ENCODE assay signal across 8 mouse cellular contexts in the genomic region with DNA sequence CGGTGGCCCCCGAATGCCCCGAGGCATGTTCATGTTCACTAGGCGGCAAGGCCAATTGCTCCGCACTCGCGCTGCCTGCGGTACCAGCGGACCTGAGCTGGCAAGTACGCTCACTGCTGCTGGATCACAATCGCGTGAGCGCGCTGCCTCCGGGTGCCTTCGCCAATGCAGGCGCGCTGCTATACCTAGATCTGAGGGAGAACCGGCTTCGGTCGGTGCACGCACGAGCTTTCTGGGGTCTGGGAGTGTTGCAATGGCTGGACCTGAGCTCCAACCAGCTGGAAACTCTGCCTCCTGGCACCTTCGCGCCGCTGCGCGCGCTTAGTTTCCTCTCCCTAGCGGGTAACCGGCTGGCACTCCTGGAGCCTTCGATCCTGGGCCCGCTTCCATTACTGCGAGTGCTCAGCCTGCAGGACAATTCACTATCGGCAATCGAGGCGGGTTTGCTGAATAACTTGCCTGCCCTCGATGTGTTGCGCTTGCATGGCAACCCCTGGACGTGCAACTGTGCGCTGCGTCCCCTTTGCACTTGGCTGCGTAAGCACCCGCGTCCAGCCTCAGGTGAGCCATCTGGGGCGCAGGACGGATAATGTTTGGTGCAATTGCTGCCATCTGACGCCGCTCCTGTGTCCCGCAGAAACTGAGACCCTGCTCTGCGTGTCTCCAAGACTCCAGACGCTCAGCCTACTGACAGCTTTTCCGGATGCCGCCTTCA. TPM values are rescaled to one million over a fixed set of nuclear protein-coding genes. Genes with fewer than 3 reads are reported as not detected.
A peak's percentile ranks its signal among the peaks of the same experiment; 100 is the strongest.
DNase-seq lines count a peak whose midpoint lies in the region; ATAC-seq and TF ChIP-seq lines count a peak whose summit lies in the region.

No protein-coding gene starts in this region.

- peak overlapping the region; percentile 19; the same call in 1 of the 2 replicates for H3K4me2 ChIP-seq in lung, embryonic 14.5 days
- H3K4me2 ChIP-seq in hindbrain, embryonic 13.5 days = peak overlapping the region; percentile 52

- intact Hi-C loops in gastrocnemius, postnatal 14 days (cut with DNase I; ENCODE audit: low total_unique reads) = no loop called here

- 3% methylated on average over 54 of the region's 54 CpGs for WGBS in lung, embryonic 14.5 days
- WGBS in hindbrain, embryonic 13.5 days = 2% methylated on average over 54 of the region's 54 CpGs
- 2% methylated on average over 54 of the region's 54 CpGs for WGBS in limb, embryonic 10.5 days

- no peak for ATAC-seq in lung, embryonic 14.5 days (ENCODE audit: insufficient read depth)
- 0 out of 2 replicates have a peak, but pooled peaks have one; percentile 25 for ATAC-seq in hindbrain, embryonic 13.5 days (ENCODE audit: low FRiP score)

- TF ChIP-seq CTCF in lung, embryonic 14.5 days (IDR thresholded peaks at IDR 0.05; ENCODE audit: low read depth) = no peak

- H3K36me3 ChIP-seq in lung, embryonic 14.5 days (ENCODE audit: insufficient read depth) = peaks cover 11% of the 10 kb centered on the region
- H3K36me3 ChIP-seq in hindbrain, embryonic 13.5 days = peaks cover 24% of the 10 kb centered on the region
- H3K36me3 ChIP-seq in limb, embryonic 10.5 days = peaks cover 16% of the 10 kb centered on the region

- H3K27me3 ChIP-seq in lung, embryonic 14.5 days (ENCODE audit: insufficient read depth, low read length) = peaks cover 58% of the 10 kb centered on the region
- H3K27me3 ChIP-seq in hindbrain, embryonic 13.5 days = peaks cover 87% of the 10 kb centered on the region
- peaks cover 94% of the 10 kb centered on the region for H3K27me3 ChIP-seq in limb, embryonic 10.5 days (ENCODE audit: low read depth, poor library complexity, severe bottlenecking)

- no peak for DNase-seq in lung, embryonic 14.5 days
- DNase-seq in lung, postnatal 25 days (ENCODE audit: low spot score) = no peak
- DNase-seq in cerebellum, adult 9-11 months = peak; percentile 85
- peak; percentile 41 for DNase-seq in limb, embryonic 10.5 days (ENCODE audit: low spot score)
- peak; percentile 79 for DNase-seq in right cerebral cortex, postnatal 25 days
- no peak for DNase-seq in embryo, embryonic 10.5 days (ENCODE audit: low spot score)
- DNase-seq in gastrocnemius, postnatal 14 days = no peak

- H3K4me3 ChIP-seq in lung, embryonic 14.5 days (ENCODE audit: low read depth, low read length) = peak overlapping the region; percentile 12; the same call in 1 of the 2 replicates
- peak overlapping the region; percentile 29 for H3K4me3 ChIP-seq in hindbrain, embryonic 13.5 days
- peak overlapping the region; percentile 22 for H3K4me3 ChIP-seq in limb, embryonic 10.5 days

- H3K9ac ChIP-seq in lung, embryonic 14.5 days = no peak overlapping the region
- H3K9ac ChIP-seq in hindbrain, embryonic 13.5 days = peak overlapping the region; percentile 51

- no peak overlapping the region for H3K27ac ChIP-seq in lung, embryonic 14.5 days (ENCODE audit: low read depth)
- H3K27ac ChIP-seq in hindbrain, embryonic 13.5 days = no peak overlapping the region
- H3K27ac ChIP-seq in limb, embryonic 10.5 days = no peak overlapping the region

- no peaks in the 10 kb centered on the region for H3K9me3 ChIP-seq in lung, embryonic 14.5 days (ENCODE audit: low read depth, low read length)
- no peaks in the 10 kb centered on the region for H3K9me3 ChIP-seq in hindbrain, embryonic 13.5 days
- H3K9me3 ChIP-seq in limb, embryonic 10.5 days (replicated peaks) = no peaks in the 10 kb centered on the region

- 0 out of 2 replicates have a peak, but pooled peaks cover 2% of the 10 kb centered on the region for H3K4me1 ChIP-seq in lung, embryonic 14.5 days (ENCODE audit: insufficient read depth)
- peaks cover 42% of the 10 kb centered on the region for H3K4me1 ChIP-seq in hindbrain, embryonic 13.5 days (replicated peaks)
- H3K4me1 ChIP-seq in limb, embryonic 10.5 days = peaks cover 27% of the 10 kb centered on the region

RNA-seq across cellular contexts. Expression of gene Lrrc26, which starts 0.5 kb away (rescaled TPM):
- polyA plus RNA-seq in lung, embryonic 14.5 days (2014; fragmentation: Nextera tagmentation; extraction: Ambion mirVana) = 0.46 and 0.89 TPM in 2 replicates
- 0.22 TPM in 1 of 2 replicates, not detected in the other for polyA plus RNA-seq in hindbrain, embryonic 13.5 days (2015; fragmentation: Nextera tagmentation; extraction: Ambion mirVana)
- polyA plus RNA-seq in limb, embryonic 10.5 days (2016; fragmentation: Nextera tagmentation; extraction: Ambion mirVana) = not detected in 2 replicates
- total RNA-seq in gastrocnemius, postnatal 14 days (2021) = not detected

RNA-seq across cellular contexts. Expression of gene Tmem210, which starts 2.3 kb away (rescaled TPM):
- not detected in 2 replicates for polyA plus RNA-seq in lung, embryonic 14.5 days (2014; fragmentation: Nextera tagmentation; extraction: Ambion mirVana)
- polyA plus RNA-seq in hindbrain, embryonic 13.5 days (2015; fragmentation: Nextera tagmentation; extraction: Ambion mirVana) = not detected in 2 replicates
- not detected in 2 replicates for polyA plus RNA-seq in limb, embryonic 10.5 days (2016; fragmentation: Nextera tagmentation; extraction: Ambion mirVana)
- total RNA-seq in gastrocnemius, postnatal 14 days (2021) = not detected

RNA-seq across cellular contexts. Expression of gene Anapc2, which starts 18.0 kb away (rescaled TPM):
- 109 and 119 TPM in 2 replicates for polyA plus RNA-seq in lung, embryonic 14.5 days (2014; fragmentation: Nextera tagmentation; extraction: Ambion mirVana)
- polyA plus RNA-seq in hindbrain, embryonic 13.5 days (2015; fragmentation: Nextera tagmentation; extraction: Ambion mirVana) = 143 TPM in 2 replicates
- 138 and 153 TPM in 2 replicates for polyA plus RNA-seq in limb, embryonic 10.5 days (2016; fragmentation: Nextera tagmentation; extraction: Ambion mirVana)
- total RNA-seq in gastrocnemius, postnatal 14 days (2021) = 10 to 100 TPM; 29.7 to 31.0 TPM

RNA-seq across cellular contexts. Expression of gene Ssna1, which starts 18.0 kb away (rescaled TPM):
- 217 and 229 TPM in 2 replicates for polyA plus RNA-seq in lung, embryonic 14.5 days (2014; fragmentation: Nextera tagmentation; extraction: Ambion mirVana)
- polyA plus RNA-seq in hindbrain, embryonic 13.5 days (2015; fragmentation: Nextera tagmentation; extraction: Ambion mirVana) = 189 and 199 TPM in 2 replicates
- 235 and 243 TPM in 2 replicates for polyA plus RNA-seq in limb, embryonic 10.5 days (2016; fragmentation: Nextera tagmentation; extraction: Ambion mirVana)
- total RNA-seq in gastrocnemius, postnatal 14 days (2021) = 10 to 100 TPM; 28.9 to 34.2 TPM

RNA-seq across cellular contexts. Expression of gene Tprn, which starts 27.8 kb away (rescaled TPM):
- polyA plus RNA-seq in lung, embryonic 14.5 days (2014; fragmentation: Nextera tagmentation; extraction: Ambion mirVana) = 4.7 and 5.0 TPM in 2 replicates
- 16.2 and 17.6 TPM in 2 replicates for polyA plus RNA-seq in hindbrain, embryonic 13.5 days (2015; fragmentation: Nextera tagmentation; extraction: Ambion mirVana)
- polyA plus RNA-seq in limb, embryonic 10.5 days (2016; fragmentation: Nextera tagmentation; extraction: Ambion mirVana) = 8.7 and 9.7 TPM in 2 replicates
- 1 to 10 TPM; 2.8 to 5.0 TPM for total RNA-seq in gastrocnemius, postnatal 14 days (2021)

Comparison
In these comparisons a context has a peak if more than half of its experiments do, and no peak if none do; other contexts are left out.
1. DNase-seq: peak in cerebellum, adult 9-11 months (single experiment), limb, embryonic 10.5 days (single experiment) and right cerebral cortex, postnatal 25 days (single experiment); none in lung, embryonic 14.5 days (single experiment), lung, postnatal 25 days (single experiment), embryo, embryonic 10.5 days (single experiment) and gastrocnemius, postnatal 14 days (single experiment).
2. Peak in every context shown above with its lines, with median percentiles within 50 percentile points of each other: H3K4me3 ChIP-seq.